Mouse (Mus musculus): ENCODE measurements around the gene Frem2.

Gene Frem2

DNA sequence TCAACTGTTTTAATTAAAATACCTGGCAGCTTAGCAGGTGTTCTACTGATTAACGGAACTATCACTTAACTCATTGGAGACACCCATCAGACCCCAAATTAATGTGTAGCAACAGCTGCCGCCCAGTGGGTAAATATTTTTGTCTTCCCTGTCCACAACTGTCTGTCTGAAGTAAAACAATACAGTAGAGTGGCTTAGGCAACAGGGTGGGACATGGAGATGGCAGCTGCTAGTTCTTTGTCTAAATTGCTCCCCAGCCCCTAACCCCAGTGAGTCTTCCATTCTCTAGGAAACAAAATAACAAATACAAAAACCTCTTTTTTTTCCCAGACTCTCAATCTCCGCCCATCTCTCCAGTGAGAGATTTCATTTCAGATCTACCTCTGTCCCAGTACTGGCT, 36.2 kb downstream of the Frem2 start:
- DNase-seq (ENCODE audit: low spot score in 2 of 2): no peak

DNA sequence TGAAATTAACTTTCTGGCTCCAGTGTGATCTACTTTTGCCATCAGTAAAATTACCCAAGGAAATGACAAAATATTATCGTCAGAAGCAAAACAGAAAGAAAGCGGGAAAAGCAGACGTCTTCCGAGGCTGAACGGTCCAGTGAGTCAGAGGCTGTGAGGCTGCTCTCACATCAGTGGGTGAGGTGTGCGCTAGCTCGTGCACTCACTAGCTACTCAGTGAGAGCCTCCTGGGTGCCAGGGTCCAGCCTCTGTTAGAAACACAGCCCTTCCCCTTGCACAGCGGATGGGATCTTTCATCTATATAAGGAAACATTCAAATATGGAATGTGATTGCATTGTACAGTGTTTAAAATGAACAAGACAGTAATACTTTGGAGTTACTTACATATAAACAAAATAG, 36.8 kb downstream of the Frem2 start:
- no peak for DNase-seq (ENCODE audit: low spot score in 2 of 2)

DNA sequence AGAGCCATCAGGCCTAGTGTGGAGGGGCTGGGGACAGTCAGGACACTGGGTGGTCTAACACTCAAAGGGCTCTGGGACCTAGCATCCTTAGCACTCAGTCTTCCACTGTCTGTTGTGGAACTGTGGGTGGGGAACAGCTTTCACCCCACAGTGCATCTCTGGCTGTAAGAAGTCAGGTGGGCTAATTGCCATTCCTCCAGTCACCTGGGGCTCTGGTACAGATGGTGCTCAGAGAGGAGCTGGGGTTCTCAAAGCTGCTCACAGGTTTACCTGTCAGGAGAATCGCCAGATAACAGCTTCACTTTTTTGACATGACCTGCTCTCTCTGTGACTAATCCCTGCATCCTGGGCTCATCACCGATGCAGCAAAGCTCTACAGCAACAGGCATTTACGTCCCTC, 46.0 kb downstream of the Frem2 start:
- DNase-seq (ENCODE audit: low spot score in 2 of 2): no peak

DNA sequence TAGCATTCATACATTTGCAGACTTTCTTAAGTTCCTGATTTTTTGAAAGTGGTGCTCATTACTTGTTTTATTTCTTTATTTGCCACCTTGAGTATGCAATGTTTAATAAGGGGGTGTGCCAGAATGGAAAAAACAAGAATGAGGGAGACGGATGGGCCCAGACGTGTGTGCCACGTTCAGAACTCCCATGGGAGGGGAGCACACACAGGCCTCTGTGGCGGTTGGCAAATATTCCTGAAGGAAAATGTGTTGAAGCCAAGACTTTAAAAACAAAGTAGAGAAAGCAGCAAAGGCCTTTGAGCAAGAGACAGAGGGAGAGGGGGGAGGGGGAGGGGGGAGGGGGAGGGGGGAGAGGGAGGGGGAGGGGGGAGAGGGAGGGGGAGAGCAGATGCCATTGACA, 47.3 kb downstream of the Frem2 start:
- no peak for DNase-seq (ENCODE audit: low spot score in 2 of 2)

DNA sequence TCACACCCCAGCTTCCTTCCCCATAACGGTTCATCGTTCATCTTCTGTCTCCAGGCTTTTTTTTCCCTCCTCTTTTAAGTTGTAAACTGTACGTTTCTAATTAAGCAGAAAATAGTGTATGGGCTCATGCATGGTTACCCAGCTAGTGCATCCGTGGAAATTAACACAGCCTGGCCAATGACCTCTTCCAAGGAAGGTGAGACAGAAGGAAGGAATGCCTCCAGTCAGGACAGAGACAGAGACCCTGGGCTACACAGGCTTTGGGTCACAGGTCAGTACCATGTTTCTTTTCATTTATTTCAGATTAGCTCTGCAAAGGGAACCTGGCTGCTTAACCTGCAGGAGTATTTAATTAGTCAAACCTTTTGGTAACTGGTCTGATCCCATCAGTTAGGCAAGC, 57.0 kb downstream of the Frem2 start:
- DNase-seq (ENCODE audit: low spot score in 2 of 2): no peak

DNA sequence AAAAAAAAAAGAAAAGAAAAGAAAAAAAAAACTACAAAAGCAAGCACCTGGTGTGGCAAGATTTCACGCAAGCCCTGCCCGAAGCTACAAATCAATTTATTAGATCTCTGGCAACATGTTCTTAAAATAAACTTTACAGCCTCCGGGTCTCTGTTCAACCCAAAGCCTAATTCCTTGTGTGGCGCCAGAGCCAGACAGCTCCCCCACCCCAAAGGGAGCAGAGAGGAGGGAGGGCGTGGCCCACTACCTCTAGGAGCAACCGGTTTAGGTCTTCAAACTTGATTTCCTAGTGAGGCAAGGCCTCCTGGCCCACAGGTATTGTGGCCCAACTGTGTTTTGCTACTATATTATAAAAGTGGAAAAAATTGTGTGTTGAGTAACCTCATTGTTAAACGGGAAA, 57.8 kb downstream of the Frem2 start:
- no peak for DNase-seq (ENCODE audit: low spot score in 2 of 2)

DNA sequence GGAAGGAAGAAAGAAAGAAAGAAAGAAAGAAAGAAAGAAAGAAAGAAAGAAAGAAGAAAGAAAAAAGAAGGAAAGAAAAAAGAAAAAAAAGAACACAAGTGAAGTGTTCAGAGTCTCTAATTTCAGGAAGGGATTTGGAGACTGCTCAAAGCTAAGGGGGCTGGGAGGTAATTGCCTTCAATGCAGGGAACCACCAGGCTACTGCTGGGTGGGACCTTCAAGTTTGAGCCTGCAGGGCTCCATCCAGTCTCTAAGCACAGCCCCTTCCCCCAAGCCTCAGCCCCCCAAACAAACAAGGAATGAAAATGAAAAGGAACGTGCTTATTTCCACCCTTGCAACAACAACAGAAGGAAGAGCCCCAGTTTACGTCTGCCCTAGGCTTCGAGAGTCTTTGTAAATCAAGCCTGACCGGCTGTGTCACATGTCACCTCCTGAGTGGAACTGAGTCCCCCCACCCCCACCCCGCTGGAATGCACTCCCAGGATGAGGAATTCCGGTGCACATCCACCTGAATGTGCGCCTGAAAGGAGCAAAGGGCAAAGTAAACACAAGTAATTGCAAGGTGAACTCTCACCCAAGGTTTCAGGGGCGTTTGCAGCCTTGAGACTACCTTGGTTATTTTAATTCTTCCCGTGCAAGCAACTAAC, 58.9 kb downstream of the Frem2 start:
- DNase-seq (ENCODE audit: low spot score in 2 of 2): no peak

DNA sequence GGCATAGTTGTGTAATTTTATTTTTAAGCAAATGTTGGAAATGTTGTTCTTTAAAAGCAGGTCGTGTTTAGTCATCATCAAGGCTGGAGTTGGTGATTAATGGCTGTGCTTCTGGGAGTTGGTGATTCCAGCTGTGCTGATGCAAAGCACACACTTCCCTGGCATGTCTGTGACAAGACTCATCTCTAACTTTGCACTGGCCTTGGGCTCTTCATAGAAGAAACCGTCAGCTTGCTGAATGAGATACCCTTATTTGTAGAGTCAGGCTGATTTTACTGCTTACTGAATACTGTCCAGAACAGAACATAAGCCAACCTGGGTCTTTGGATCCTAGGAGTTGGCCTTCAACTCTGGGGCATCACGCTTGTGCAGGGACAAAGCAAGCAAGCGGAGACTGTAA, 62.7 kb downstream of the Frem2 start:
- DNase-seq (ENCODE audit: low spot score in 2 of 2): no peak

DNA sequence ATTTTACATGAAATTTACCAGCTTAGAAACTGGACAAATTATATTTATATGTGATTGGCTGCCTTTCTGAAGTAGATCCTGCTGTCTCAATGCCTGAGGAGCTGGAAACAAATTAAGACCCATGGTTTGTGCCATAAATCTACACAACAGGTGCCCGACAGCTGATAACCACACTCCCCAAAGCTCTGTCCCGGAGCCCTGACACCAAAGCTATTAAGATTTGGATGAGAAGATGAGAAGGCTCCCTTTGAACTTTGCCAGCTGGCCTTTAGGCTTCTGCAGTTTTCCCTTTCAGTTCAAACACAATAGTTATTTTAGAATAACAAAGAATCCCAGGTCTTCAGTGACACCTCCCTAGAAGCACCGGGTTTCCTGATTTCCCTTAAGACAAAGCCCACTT, 63.4 kb downstream of the Frem2 start:
- DNase-seq (ENCODE audit: low spot score in 2 of 2): no peak

DNA sequence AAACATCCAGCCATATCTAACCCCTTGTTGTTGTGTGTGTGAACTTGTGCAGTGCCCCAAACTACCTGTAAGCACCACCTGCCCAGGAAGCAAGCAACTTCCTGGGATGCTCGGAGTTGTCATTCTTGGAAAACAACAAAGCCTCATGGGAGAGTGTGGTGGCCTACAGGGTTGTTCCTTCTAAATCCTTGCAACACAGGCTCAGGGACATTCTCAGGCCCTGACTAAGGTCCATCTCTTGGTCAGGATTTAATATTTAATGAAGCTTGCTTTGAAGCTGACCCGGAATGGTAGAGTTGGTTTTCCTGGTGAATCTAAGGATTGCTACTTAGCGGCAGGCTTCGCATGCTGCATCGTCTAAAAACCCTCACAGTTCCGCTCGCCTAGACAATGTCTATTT, 65.1 kb downstream of the Frem2 start:
- DNase-seq (ENCODE audit: low spot score in 2 of 2): no peak

DNA sequence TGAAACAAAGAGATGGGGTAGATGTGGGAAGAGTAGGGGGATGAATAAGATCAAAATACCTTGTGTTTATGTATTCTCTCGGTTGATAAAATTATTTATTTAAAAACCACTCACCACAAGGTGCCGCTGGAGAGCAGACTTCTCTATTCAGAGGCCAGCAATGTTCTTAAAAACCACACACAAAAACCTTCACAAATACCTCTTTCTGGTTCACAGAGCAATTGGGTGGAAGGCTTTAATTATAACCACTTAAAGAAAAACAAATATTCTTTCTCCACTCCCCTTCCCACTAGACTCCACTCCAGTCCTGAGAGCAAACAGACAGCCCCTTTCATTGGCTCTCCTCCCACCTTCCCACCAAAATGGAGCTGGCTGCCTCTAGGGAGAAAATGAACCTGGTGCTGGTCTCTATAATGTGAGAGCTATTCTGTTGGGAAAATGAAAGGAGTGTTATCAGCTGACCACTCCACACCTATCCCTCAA, 67.0 kb downstream of the Frem2 start:
- DNase-seq (ENCODE audit: low spot score in 2 of 2): peak in 1 of 2 experiments; percentile 7

DNA sequence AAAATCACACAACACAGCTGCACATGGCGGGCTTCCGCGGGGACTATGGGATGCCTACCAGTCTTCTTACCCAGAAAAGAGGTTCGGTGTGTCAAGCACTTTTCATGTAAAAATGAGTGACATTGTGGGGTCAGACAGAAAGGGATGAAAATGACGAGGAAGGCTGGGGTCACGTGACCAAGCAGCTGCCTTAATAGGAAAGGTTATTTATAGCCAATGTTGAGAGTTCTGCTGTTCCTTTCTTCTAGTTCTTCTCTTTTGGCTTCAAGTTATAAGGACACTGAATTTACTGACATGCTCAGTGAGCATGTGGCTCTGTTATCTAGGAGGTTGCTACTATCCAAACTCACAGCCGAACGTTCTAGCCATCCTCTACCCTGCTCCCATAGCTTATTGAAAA, 73.9 kb downstream of the Frem2 start:
- DNase-seq (ENCODE audit: low spot score in 2 of 2): no peak

DNA sequence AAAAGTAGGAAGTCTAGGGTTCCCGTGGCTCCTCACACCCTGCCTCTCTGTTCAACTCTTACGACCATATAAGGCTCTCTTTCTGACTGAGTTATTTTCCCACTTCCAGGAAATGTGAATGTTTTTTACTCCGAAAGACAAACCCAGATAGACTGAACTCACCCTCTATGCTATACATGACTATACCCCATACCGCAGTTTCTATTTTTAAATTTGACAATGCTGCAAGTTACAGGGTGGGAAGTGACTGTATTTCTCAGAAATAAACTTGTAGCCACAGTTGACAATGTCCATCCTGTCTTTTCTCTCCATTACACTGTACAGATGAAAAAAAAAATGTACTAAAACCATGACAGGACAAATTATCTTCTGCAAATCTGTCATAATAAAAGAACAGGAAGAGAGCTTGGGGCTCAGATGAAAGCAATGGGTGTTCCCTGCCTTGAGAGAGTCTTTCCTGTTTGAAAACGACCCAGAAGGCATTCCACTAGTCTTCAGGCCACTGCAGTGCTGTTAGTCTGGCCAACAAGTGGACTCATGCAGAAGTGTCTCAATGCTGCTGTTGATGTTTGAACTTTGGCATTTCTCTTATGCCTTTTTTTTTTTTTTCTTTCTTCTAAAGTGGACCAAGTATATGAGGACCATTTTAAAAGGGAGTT, 76.4 kb downstream of the Frem2 start:
- DNase-seq (ENCODE audit: low spot score in 2 of 2): no peak

DNA sequence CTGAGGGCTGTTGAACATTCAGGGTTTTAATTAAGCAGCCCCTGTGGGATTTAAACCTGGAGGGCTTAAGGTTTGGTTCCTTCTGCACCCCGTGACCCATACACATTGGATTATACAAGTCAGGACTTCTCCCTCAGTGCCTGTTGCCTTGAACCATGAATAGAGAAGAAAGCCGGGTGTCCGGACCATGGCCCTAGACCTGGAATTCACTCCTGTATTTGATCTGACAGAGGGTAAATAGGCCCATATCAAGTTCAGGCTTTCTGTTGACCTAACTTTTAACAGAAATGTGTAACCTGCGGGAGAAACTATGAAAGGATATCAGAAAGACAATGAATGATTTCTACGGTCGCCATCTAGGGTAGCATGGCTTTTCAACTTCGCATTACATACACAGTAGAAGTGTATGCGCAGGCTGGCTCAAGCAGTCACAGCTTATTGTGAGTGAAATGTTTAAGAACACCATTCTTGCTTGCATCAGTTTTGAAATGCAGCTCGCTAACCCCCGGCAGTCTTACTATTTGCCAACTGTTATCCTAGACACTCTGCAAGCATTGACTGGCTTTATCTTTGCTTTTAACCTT, 77.9 kb downstream of the Frem2 start:
- no peak for DNase-seq (ENCODE audit: low spot score in 2 of 2)

DNA sequence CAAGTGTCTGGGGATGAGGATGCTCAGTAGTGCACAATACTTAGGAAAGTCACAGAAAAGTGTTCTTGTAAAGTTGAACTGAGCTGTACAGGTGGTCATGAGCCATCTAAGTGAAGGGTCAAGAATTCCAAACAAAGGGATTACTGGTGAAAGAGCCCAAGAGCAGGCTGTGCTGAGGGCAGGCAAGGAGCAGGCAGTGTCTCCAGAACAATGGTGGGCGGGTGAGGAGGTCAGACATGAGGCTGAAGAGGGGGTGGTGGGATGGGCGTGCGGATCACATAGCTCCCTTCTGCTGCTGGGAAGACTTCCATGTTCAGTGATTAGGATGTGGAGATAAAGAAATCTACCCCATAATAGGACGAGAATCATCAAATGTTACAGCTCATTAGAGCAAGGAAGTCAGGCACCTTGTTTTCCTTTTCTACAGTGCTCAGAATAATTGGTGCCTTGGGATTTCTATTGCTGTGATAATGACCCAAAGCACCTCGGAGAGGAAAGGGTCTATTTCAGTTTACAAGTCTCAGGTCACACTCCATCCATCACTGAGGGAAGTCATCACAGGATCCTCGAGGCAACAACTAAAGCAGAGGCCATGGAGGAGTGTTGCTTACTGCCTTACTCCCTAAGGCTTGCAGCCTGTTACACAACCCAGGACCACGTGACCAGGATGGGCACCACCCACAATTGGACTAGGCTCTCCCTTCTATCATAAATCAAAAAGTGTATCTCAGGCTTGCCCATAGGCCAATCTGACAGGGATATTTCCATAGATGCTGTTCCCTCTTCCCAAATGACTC, 80.6 kb downstream of the Frem2 start:
- DNase-seq (ENCODE audit: low spot score in 2 of 2): no peak

DNA sequence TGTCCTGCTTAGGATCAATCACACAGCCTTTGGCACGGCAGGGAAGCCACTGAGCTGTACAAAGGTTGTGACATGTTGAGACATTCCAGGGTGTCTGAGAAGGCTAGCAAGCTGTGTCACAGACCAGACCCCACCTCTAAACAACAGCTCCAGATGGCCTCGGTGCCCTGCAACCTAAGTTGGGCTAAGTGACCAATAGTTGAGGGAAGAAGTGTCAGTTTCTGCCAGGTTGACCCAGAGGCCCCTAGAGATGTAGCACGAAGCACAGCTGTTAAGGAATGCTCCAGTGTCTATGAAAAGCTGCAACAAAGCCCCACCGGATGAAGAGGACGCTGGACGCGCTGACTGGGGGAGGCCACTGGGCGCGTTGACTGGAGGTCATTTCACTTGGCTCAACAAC, 83.0 kb downstream of the Frem2 start:
- DNase-seq (ENCODE audit: low spot score in 2 of 2): no peak

DNA sequence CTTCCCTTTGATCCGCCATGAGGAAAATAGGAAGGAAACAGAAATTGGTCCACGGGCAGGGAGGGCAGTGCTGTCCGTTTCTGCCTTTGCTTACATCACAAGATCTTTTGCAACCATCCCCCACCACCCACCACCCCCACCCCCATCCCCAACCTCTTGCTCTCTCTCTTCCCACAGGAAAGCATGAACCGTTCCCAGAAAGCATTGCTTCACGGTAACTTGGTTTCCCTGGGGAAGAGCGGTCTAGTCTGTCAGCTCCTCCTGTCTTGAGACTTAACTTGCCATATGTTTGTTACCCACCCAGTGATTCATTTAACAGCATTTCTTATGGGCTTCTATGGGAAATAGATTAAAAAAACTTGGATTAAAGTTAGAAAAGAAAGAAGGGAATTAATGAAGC, 85.5 kb downstream of the Frem2 start:
- no peak for DNase-seq (ENCODE audit: low spot score in 2 of 2)

DNA sequence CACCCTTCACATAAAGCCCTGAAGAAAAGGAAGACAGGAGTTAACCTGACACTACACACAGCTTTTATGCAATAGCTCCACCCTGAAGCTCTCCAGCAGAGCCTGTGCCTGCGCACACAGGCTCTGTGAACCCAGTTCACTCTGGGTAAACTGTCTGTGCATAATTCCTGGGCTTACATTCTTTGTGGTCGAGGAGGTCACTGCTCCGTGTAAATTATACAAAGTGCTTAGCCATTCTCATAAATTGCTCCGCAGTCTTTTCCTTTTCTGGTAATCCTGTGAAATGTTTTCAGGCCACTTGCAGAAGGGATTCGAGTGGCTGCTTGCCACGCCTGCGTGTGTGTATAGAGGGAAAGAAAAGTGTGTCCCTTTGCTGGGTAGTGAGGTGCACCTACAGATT, 92.6 kb downstream of the Frem2 start:
- no peak for DNase-seq (ENCODE audit: low spot score in 2 of 2)

DNA sequence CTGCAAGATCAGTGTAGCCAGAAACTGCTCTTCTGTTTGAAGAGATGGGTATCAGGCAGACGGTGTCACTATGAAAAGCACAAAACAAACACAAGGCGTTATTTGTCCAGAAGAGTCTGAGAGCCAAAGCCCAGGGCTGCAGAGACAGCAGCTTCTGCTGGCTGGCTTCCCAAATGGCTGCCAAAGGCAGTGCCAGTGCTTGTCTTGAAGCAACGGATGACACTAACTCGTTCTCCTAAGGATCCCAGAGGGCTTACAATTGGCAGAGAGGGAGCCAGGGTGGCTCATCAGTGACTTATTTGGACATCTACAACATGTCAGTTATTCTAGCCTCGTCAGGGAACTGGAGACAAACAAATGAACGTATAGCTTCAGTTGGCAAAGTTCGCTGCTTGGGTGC, 93.4 kb downstream of the Frem2 start:
- no peak for DNase-seq (ENCODE audit: low spot score in 2 of 2)

DNA sequence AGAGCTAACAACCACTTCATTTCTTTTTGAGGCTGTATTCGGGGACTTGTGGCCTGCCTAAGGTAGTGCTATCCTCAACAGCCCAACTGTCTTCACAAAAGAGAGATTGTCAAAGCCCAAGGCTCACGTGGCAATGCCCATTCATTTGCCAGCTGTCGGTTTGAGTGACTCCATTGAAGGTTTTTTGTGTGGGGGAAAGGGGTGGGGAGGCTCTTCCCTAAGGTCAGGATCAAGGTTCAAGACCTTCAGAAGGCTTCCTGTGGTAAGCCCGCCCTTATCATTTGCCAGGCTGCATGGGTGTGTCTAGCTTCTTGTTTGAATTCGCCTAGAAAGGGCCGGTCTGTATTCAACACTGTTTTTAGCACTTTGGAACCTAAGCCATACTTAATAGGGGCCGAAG, 95.3 kb downstream of the Frem2 start:
- no peak for DNase-seq (ENCODE audit: low spot score in 2 of 2)

DNA sequence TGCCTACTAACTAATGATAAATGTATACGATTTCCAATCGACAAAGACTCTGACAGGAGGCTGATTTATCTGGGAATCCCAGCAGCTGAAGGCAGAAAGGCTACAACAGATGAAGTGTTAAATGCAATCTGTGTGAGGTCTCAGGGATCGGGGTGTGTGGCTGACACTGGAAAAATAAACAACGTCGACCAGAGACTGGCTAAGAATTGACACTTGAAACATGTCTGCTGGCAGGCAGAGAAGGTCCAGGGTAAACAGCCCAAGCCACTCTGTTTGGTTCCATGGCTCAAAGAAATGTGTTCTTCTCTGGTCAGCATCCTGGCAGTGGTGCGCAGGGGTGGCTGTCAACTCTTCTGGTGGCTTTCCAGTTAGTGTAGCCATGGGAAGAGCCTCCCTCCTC, 98.1 kb downstream of the Frem2 start:
- no peak for DNase-seq (ENCODE audit: low spot score in 2 of 2)

DNA sequence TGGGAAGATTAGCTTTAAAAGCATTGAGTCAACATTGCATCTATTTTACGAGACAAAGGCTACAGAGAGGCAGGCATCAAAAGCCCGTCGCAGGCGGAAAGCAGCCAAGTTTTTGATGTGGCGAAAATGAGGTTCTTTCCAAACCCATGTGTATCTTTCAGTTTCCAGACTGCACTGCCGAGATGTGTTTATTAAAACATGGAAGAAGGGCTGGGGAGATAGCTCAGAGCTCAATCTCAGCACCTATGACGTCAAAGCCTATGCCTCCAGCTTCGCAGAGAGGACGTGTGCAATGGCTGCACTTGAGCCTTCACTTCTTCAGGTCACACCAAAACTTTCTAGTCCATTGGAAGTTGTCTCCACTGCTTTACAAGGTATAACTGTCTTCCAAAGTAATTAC, 98.9 kb downstream of the Frem2 start:
- DNase-seq (ENCODE audit: low spot score in 2 of 2): no peak

All from heart, adult 9 months (tissue).